In genomic region chr4:83350719-83351118, GRCm38 (mm10) we compare ENCODE assay signal across 9 mouse cellular contexts. TPM values are rescaled to one million over a fixed set of nuclear protein-coding genes. Genes with fewer than 3 reads are reported as not detected.
DNase-seq lines count a peak whose midpoint lies in the region; ATAC-seq lines count a peak whose summit lies in the region.
"Had no signal": no experiment of that assay in that cellular context is flagged by ENCODE, and none has a peak within 500 bp of the region (broad histone marks: within the 10 kb centered on the region; RNA-seq: fewer than 3 reads in every experiment).

No protein-coding gene starts in this region.

- no peaks in the 10 kb centered on the region for H3K36me3 ChIP-seq in heart, embryonic 11.5 days (ENCODE audit: control insufficient read depth, insufficient read depth, low read length)
- H3K36me3 ChIP-seq in lung, embryonic 16.5 days (ENCODE audit: control insufficient read depth, insufficient read depth, low read length): no peaks in the 10 kb centered on the region

- no peak overlapping the region for H3K4me3 ChIP-seq in heart, embryonic 11.5 days (ENCODE audit: low read depth, low read length)
- H3K4me3 ChIP-seq in lung, embryonic 16.5 days (ENCODE audit: low read length): no peak overlapping the region
- H3K4me3 ChIP-seq: myocyte had no signal

- 53% methylated on average over 6 of the region's 6 CpGs for WGBS in heart, embryonic 11.5 days (ENCODE audit: insufficient replicate concordance)
- 40% methylated on average over 6 of the region's 6 CpGs for WGBS in lung, embryonic 16.5 days

- H3K4me2 ChIP-seq in heart, embryonic 11.5 days: no peak overlapping the region
- H3K4me2 ChIP-seq in lung, embryonic 16.5 days (ENCODE audit: low read depth, low read length): no peak overlapping the region

- no peaks in the 10 kb centered on the region for H3K4me1 ChIP-seq in heart, embryonic 11.5 days (ENCODE audit: control insufficient read depth, insufficient read depth, low read length)
- peaks cover 4% of the 10 kb centered on the region; the same call in 1 of the 2 replicates for H3K4me1 ChIP-seq in lung, embryonic 16.5 days (replicated peaks; ENCODE audit: control insufficient read depth, insufficient read depth, low read length)

- no peak overlapping the region for H3K9ac ChIP-seq in heart, embryonic 11.5 days (ENCODE audit: low read depth, low read length)
- no peak overlapping the region for H3K9ac ChIP-seq in lung, embryonic 16.5 days (ENCODE audit: low read length)

- no peak overlapping the region for H3K27ac ChIP-seq in heart, embryonic 11.5 days (ENCODE audit: low read depth, low read length)
- H3K27ac ChIP-seq in lung, embryonic 16.5 days (ENCODE audit: low read length): no peak overlapping the region

- no peak for ATAC-seq in heart, embryonic 11.5 days (replicated peaks; ENCODE audit: insufficient number of reproducible peaks, low FRiP score, low TSS enrichment)
- peak; percentile 89 for ATAC-seq in lung, embryonic 16.5 days (ENCODE audit: low read depth)

- no peaks in the 10 kb centered on the region for H3K27me3 ChIP-seq in heart, embryonic 11.5 days (ENCODE audit: control insufficient read depth, insufficient read depth, low read length)
- no peaks in the 10 kb centered on the region for H3K27me3 ChIP-seq in lung, embryonic 16.5 days (ENCODE audit: control insufficient read depth, insufficient read depth, low read depth, low read length)

- H3K9me3 ChIP-seq in heart, embryonic 11.5 days (replicated peaks; ENCODE audit: control insufficient read depth, low read length): no peaks in the 10 kb centered on the region
- no peaks in the 10 kb centered on the region for H3K9me3 ChIP-seq in lung, embryonic 16.5 days (ENCODE audit: control insufficient read depth, low read length)

- peak; percentile 99 for DNase-seq in heart, adult 11 months
- DNase-seq in brain, embryonic 18.5 days (ENCODE audit: low read depth, low spot score): peak; percentile 60
- DNase-seq in gastrocnemius, adult 8-10 months (ENCODE audit: low spot score in 2 of 2): peak; percentile 79 to 90
- DNase-seq in kidney, postnatal 4 days: peak; percentile 68 to 75
- peak; percentile 36 for DNase-seq in urinary bladder, postnatal 25 days (ENCODE audit: low spot score)
- no peak for DNase-seq in thymus, postnatal 4 days

RNA-seq across cellular contexts. Expression of gene Ttc39b, which starts 26.7 kb away (rescaled TPM):
- polyA plus RNA-seq in heart, embryonic 11.5 days (2014; fragmentation: Nextera tagmentation; extraction: Ambion mirVana): 2.3 and 2.9 TPM in 2 replicates
- total RNA-seq in gastrocnemius, adult 8-10 months (2022): 1 to 10 TPM; 4.4 to 5.1 (median 4.9) TPM
- polyA plus RNA-seq in lung, embryonic 16.5 days (2015; fragmentation: Nextera tagmentation; extraction: Ambion mirVana): 3.2 and 4.0 TPM in 2 replicates
